Mouse (Mus musculus) CH12.LX (cell line): ENCODE results near the gene Robo1. TPM values are rescaled to one million over a fixed set of nuclear protein-coding genes. Genes with fewer than 3 reads are reported as not detected.

ENCODE experiments used
- DNase-seq: peaks from one replicate; pipeline ENCODE4 v3.0.0-alpha.2; 2013; ENCODE audit errors: extremely low read depth
- H3K27ac ChIP-seq: 2 replicates; pipeline ENCODE4 v1.5.1; 2012; ENCODE audit warnings: low read depth, mild to moderate bottlenecking, control low read depth, moderate library complexity; ENCODE audit not compliant: insufficient read depth
- H3K27me3 ChIP-seq: replicated peaks from 2 replicates; pipeline ENCODE3; 2012; ENCODE audit warnings: inconsistent platforms
- H3K36me3 ChIP-seq, 2 experiments: replicated peaks in 1 of 2; 2 replicates each; pipeline versions ENCODE3 to v1.6.1; 2012; ENCODE audit warnings: inconsistent platforms in 1 of 2, low read length in 1 of 2, mild to moderate bottlenecking in 1 of 2, mixed read lengths in 1 of 2, moderate library complexity in 1 of 2; ENCODE audit not compliant: control insufficient read depth in 1 of 2, insufficient read depth in 1 of 2
- H3K4me1 ChIP-seq, 2 experiments: 2 replicates each; pipeline ENCODE4 v1.6.1; 2012; ENCODE audit warnings: inconsistent platforms in 1 of 2, moderate library complexity in 1 of 2; ENCODE audit not compliant: insufficient read depth in 2 of 2, control insufficient read depth in 1 of 2
- H3K4me2 ChIP-seq: 2 replicates; pipeline ENCODE4 v1.6.1; 2012; ENCODE audit warnings: low read depth, mild to moderate bottlenecking, control low read depth; ENCODE audit not compliant: poor library complexity, insufficient read depth, severe bottlenecking
- H3K4me3 ChIP-seq, 3 experiments: fragments of 150-350 bp in 1 of 3; sonication (generic) in 1 of 3; replicated peaks in 1 of 3; 2 replicates each; pipeline versions ENCODE3 to v1.5.1; 2011 to 2012; ENCODE audit warnings: low read depth in 2 of 3, low read length in 2 of 3, mild to moderate bottlenecking in 2 of 3, moderate library complexity in 2 of 3, control low read depth in 1 of 3, improper control_type of control experiment in 1 of 3, inconsistent platforms in 1 of 3, mixed read lengths in 1 of 3; ENCODE audit not compliant: poor library complexity in 1 of 3
- H3K79me2 ChIP-seq: replicated peaks from 2 replicates; pipeline ENCODE4 v1.6.1; 2012; ENCODE audit warnings: mild to moderate bottlenecking, moderate library complexity; ENCODE audit not compliant: control insufficient read depth, poor library complexity, insufficient read depth, severe bottlenecking; ENCODE audit errors: extremely low read depth
- H3K9ac ChIP-seq: 2 replicates; pipeline ENCODE4 v1.6.1; 2012; ENCODE audit warnings: low read depth, mild to moderate bottlenecking, control low read depth, moderate library complexity; ENCODE audit not compliant: insufficient read depth
- H3K9me3 ChIP-seq: replicated peaks from 2 replicates; pipeline ENCODE3; 2012; ENCODE audit warnings: low read length, inconsistent platforms, mixed read lengths
- BHLHE40 ChIP-seq: IDR thresholded peaks from 2 replicates; pipeline ENCODE4 v1.6.1; 2011; ENCODE audit warnings: mild to moderate bottlenecking, low read depth, low read length, improper control_type of control experiment
- CHD2 ChIP-seq: IDR thresholded peaks from 2 replicates; pipeline ENCODE4 v1.6.1; 2011; ENCODE audit warnings: low read length, improper control_type of control experiment
- CTCF ChIP-seq, 2 experiments: IDR thresholded peaks in 1 of 2; conservative IDR thresholded peaks in 1 of 2; 2 replicates each; pipeline ENCODE4 v1.5.1; 2011 to 2012; ENCODE audit warnings: low read depth in 2 of 2, low read length in 2 of 2, improper control_type of control experiment in 1 of 2, inconsistent platforms in 1 of 2, mild to moderate bottlenecking in 1 of 2, moderate library complexity in 1 of 2
- ELF1 ChIP-seq: IDR thresholded peaks from 2 replicates; pipeline ENCODE4 v1.6.1; 2014; ENCODE audit warnings: low read depth, mild to moderate bottlenecking, inconsistent platforms, low read length, improper control_type of control experiment
- EP300 ChIP-seq: IDR thresholded peaks from 2 replicates; pipeline ENCODE4 v1.6.1; 2011; ENCODE audit warnings: low read length, improper control_type of control experiment
- ETS1 ChIP-seq: conservative IDR thresholded peaks from 2 replicates; pipeline ENCODE4 v1.6.1; 2012; ENCODE audit warnings: low read depth, mild to moderate bottlenecking, inconsistent platforms, low read length, improper control_type of control experiment, moderate library complexity
- GABPA ChIP-seq: IDR thresholded peaks from 2 replicates; pipeline ENCODE4 v1.6.1; 2012; ENCODE audit warnings: low read depth, low read length, improper control_type of control experiment, inconsistent platforms; ENCODE audit not compliant: insufficient replicate concordance
- JUN ChIP-seq: IDR thresholded peaks from 2 replicates; pipeline ENCODE4 v1.6.1; 2011; ENCODE audit warnings: low read depth, mild to moderate bottlenecking, low read length, improper control_type of control experiment, moderate library complexity; ENCODE audit not compliant: insufficient read depth
- KAT2A ChIP-seq: IDR thresholded peaks from 2 replicates; pipeline ENCODE4 v1.6.1; 2012; ENCODE audit warnings: low read length, improper control_type of control experiment, inconsistent platforms; ENCODE audit not compliant: insufficient replicate concordance
- MAFK ChIP-seq: IDR thresholded peaks from 2 replicates; pipeline ENCODE4 v1.6.1; 2011; ENCODE audit warnings: low read length, improper control_type of control experiment; ENCODE audit not compliant: insufficient replicate concordance
- MAX ChIP-seq: IDR thresholded peaks from 2 replicates; pipeline ENCODE4 v1.6.1; 2011; ENCODE audit warnings: low read length, improper control_type of control experiment
- MAZ ChIP-seq: IDR thresholded peaks from 2 replicates; pipeline ENCODE4 v1.6.1; 2012; ENCODE audit warnings: low read depth, mild to moderate bottlenecking, inconsistent platforms, low read length, improper control_type of control experiment, moderate library complexity
- MEF2A ChIP-seq: IDR thresholded peaks from 2 replicates; pipeline ENCODE4 v1.6.1; 2014; ENCODE audit warnings: low read depth, mild to moderate bottlenecking, inconsistent platforms, low read length, improper control_type of control experiment, borderline replicate concordance
- MYC ChIP-seq: IDR thresholded peaks from 2 replicates; pipeline ENCODE4 v1.6.1; 2011; ENCODE audit warnings: low read depth, mild to moderate bottlenecking, improper control_type of control experiment, low read length
- NELFE ChIP-seq: IDR thresholded peaks from 2 replicates; pipeline ENCODE4 v1.6.1; 2011; ENCODE audit warnings: low read depth, low read length, improper control_type of control experiment
- NRF1 ChIP-seq: IDR thresholded peaks from 2 replicates; pipeline ENCODE4 v1.6.1; 2014; ENCODE audit warnings: low read depth, mild to moderate bottlenecking, inconsistent platforms, low read length, improper control_type of control experiment, moderate library complexity
- PAX5 ChIP-seq: IDR thresholded peaks from 2 replicates; pipeline ENCODE4 v1.6.1; 2012; ENCODE audit warnings: low read length, inconsistent platforms, mixed read lengths
- RAD21 ChIP-seq: IDR thresholded peaks from 2 replicates; pipeline ENCODE4 v1.6.1; 2011; ENCODE audit warnings: low read depth, mild to moderate bottlenecking, low read length, improper control_type of control experiment, moderate library complexity
- RCOR1 ChIP-seq: conservative IDR thresholded peaks from 2 replicates; pipeline ENCODE4 v1.6.1; 2012; ENCODE audit warnings: low read depth, mild to moderate bottlenecking, inconsistent platforms, low read length, improper control_type of control experiment
- SIN3A ChIP-seq: IDR thresholded peaks from 2 replicates; pipeline ENCODE4 v1.6.1; 2012; ENCODE audit warnings: low read length, improper control_type of control experiment, inconsistent platforms
- SMC3 ChIP-seq: IDR thresholded peaks from 2 replicates; pipeline ENCODE4 v1.6.1; 2011; ENCODE audit warnings: low read depth, low read length, improper control_type of control experiment
- TCF12 ChIP-seq: IDR thresholded peaks from 2 replicates; pipeline ENCODE4 v1.6.1; 2014; ENCODE audit warnings: low read depth, mild to moderate bottlenecking, inconsistent platforms, low read length, improper control_type of control experiment
- UBTF ChIP-seq: IDR thresholded peaks from 2 replicates; pipeline ENCODE4 v1.6.1; 2012; ENCODE audit warnings: low read depth, mild to moderate bottlenecking, inconsistent platforms, low read length, improper control_type of control experiment, moderate library complexity
- USF1 ChIP-seq: IDR thresholded peaks from 2 replicates; pipeline ENCODE4 v1.6.1; 2014; ENCODE audit warnings: low read depth, mild to moderate bottlenecking, inconsistent platforms, low read length, improper control_type of control experiment
- ZKSCAN1 ChIP-seq: IDR thresholded peaks from 2 replicates; pipeline ENCODE4 v1.6.1; 2012; ENCODE audit warnings: low read depth, inconsistent platforms, low read length, improper control_type of control experiment, borderline replicate concordance
- dilution Hi-C: fragments of 300-500 bp; cut with MboI; formaldehyde crosslinking; loops from 2 replicates; pipeline ENCODE4 v1.14.3; 2020; ENCODE audit warnings: low sequenced_read_pairs; ENCODE audit not compliant: extremely low pct_unique_long_range_greater_than_20kb, extremely low pct_ligation_motif_present
- in situ Hi-C: fragments of 300-500 bp; cut with MboI; formaldehyde crosslinking; loops from 3 replicates; pipeline ENCODE4 v1.14.3; 2019; ENCODE audit warnings: low sequenced_read_pairs, low pct_ligation_motif_present, low pct_unique_long_range_greater_than_20kb, mixed read lengths
- polyA plus RNA-seq: library from polyadenylated mRNA; unstranded; fragments of >175 nt; gene quantifications from 2 replicates; pipeline ENCODE4 v1.2.1, GENCODE M21; 2012; ENCODE audit warnings: low read depth; ENCODE audit not compliant: insufficient read length
- total RNA-seq, 2 experiments: library from RNA; depleted of rRNA; stranded (reverse); fragments of 300-350 nt in 1 of 2; fragments of >200 nt in 1 of 2; gene quantifications; 2 replicates each; pipeline ENCODE4 v1.2.3; 2012 to 2014

Robo1 gene
- total and polyA plus RNA-seq, 3 experiments: not detected

DNA sequence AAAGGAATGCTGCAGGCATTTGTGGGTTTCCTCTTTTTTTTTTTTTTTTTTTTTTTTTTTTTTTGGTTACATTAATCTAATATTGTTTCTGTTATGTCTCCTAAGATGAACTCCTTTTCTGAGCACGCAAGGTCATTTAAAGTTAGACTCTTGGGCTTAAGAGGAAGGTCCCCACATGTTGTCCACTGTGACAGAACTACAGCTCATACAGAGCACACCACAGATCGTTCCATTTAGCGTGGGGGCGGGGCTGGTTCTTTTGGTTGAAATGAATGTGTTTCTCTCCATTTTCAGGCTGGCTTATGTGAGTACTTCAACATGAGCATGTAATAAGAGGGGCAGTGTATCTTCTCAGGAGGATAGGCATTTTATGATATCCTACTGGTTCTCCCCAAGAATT, 622.8 kb downstream of the Robo1 start:
- no peak for DNase-seq
- TF ChIP-seq MYC (no peak), UBTF (no peak), MEF2A (no peak), MAZ (no peak), BHLHE40 (no peak), EP300 (no peak), KAT2A (no peak), SIN3A (no peak), ETS1 (no peak), USF1 (no peak), RCOR1 (no peak), PAX5 (no peak), ELF1 (no peak)
- peaks cover 41% of the 10 kb centered on the region for H3K9me3 ChIP-seq
- no peaks in the 10 kb centered on the region for H3K36me3 ChIP-seq
- no peaks in the 10 kb centered on the region for H3K27me3 ChIP-seq
- dilution Hi-C loops: no loop called here
- H3K4me2 ChIP-seq: no peak overlapping the region
- H3K4me1 ChIP-seq: no peaks in the 10 kb centered on the region
- H3K4me3 ChIP-seq: no peak overlapping the region
- no peaks in the 10 kb centered on the region for H3K79me2 ChIP-seq
- no peak overlapping the region for H3K9ac ChIP-seq
- in situ Hi-C loops: no loop called here
- no peak overlapping the region for H3K27ac ChIP-seq

DNA sequence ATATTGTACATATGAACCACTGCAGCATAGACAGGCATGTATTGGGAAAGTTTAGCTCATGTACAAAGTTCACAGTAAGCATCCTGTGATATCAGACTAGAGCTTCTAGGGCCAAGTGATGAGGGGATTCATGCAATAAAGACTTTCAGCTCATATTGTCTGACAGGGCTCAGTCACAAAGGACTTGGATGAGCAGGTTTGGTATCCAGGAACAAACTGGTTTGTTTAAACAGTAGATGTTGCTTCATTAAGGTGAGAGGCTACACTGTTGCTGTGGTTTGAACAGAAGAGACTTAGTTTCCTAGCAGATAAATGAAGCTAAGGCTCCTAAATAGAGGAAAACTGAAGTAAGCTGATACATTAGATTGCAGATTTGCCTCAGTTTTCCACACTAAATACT, 626.8 kb downstream of the Robo1 start:
- TF ChIP-seq MAX (no peak), ELF1 (no peak), NELFE (no peak), JUN (no peak), GABPA (no peak), ETS1 (no peak), SMC3 (no peak), ZKSCAN1 (no peak), UBTF (no peak), BHLHE40 (no peak), CHD2 (no peak), MAFK (no peak), TCF12 (no peak), NRF1 (no peak), CTCF (conservative IDR thresholded peaks at IDR 0.05 in 1 of 2, IDR thresholded peaks at IDR 0.05 in 1 of 2; ENCODE audit: low read depth in 2 of 2, low read length in 2 of 2) (no peak), RAD21 (no peak)
- no peak overlapping the region for H3K27ac ChIP-seq
- H3K4me3 ChIP-seq: no peak overlapping the region
- no peaks in the 10 kb centered on the region for H3K36me3 ChIP-seq
- no peaks in the 10 kb centered on the region for H3K79me2 ChIP-seq
- no peaks in the 10 kb centered on the region for H3K27me3 ChIP-seq
- H3K9ac ChIP-seq: no peak overlapping the region
- no peak for DNase-seq
- dilution Hi-C loops (no loop called here), in situ Hi-C loops (no loop called here)
- peaks cover 43% of the 10 kb centered on the region for H3K9me3 ChIP-seq
- H3K4me1 ChIP-seq: no peaks in the 10 kb centered on the region
- H3K4me2 ChIP-seq: no peak overlapping the region
